Mouse (Mus musculus): ENCODE measurements around the gene Faim. TPM values are rescaled to one million over a fixed set of nuclear protein-coding genes. Genes with fewer than 3 reads are reported as not detected.

Faim gene
- polyA plus RNA-seq, 1 experiment from 2014 or later, result 76.5 TPM

DNA sequence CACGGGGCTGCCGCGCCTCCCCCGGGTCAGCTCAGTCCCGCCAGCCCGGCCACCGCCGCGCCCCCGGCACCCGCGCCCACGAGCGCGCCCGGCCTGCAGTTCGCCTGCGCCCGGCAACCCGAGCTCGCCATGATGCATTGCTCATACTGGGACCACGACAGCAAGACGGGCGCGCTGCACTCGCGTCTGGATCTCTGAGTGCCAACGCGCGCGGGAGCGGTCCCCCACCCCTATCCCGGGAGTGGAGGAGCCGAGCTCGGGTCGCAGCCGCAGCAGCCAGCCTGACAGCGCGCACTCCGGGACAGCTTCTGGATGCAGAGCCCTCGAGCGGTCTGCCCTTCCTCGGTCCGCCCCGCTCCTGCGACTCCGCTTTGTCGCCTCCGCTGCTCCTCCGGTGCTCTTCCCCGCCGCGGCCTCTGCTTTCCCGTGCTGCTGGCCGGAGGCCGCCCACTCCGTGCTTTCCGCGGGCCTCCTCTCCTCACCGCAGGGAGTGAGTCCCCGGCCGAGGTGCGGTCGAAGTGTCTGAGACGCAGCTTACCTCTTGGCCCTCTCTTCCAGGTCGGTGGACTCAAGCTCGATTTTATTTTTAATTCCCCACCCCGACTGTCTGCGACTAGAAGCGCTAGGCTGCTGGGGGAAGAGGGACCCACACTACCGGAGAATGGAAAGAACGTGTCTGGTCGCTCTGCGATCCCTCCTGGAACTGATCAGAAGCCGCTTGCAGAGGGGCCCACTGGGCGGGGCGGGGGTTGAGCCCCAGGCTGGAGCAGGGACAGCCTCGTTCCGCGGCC lies 29.4 kb upstream of the Faim start:
- H3K9me3 ChIP-seq (ENCODE audit: control insufficient read depth, low read length), result no peaks in the 10 kb centered on the region
- peak; percentile 68 for DNase-seq (ENCODE audit: low spot score)
- H3K9ac ChIP-seq (ENCODE audit: low read length), result peak overlapping the region; percentile 37
- no peaks in the 10 kb centered on the region for H3K36me3 ChIP-seq (ENCODE audit: control insufficient read depth, insufficient read depth, low read length)
- 0 out of 2 replicates have a peak overlapping the region, but pooled peaks have one; percentile 8 for H3K27ac ChIP-seq (ENCODE audit: low read depth, low read length)
- peak overlapping the region; percentile 68 for H3K4me2 ChIP-seq (ENCODE audit: low read depth)
- under 1% methylated on average over 60 of the region's 80 CpGs for WGBS
- peaks cover 15% of the 10 kb centered on the region for H3K4me1 ChIP-seq (ENCODE audit: control insufficient read depth, insufficient read depth, low read length)
- peaks cover 99% of the 10 kb centered on the region for H3K27me3 ChIP-seq (ENCODE audit: control insufficient read depth, insufficient read depth, low read length)
- H3K4me3 ChIP-seq (ENCODE audit: low read depth, low read length), result peak overlapping the region; percentile 33
- ATAC-seq (ENCODE audit: insufficient read depth, low FRiP score, low TSS enrichment), result peak; percentile 45

DNA sequence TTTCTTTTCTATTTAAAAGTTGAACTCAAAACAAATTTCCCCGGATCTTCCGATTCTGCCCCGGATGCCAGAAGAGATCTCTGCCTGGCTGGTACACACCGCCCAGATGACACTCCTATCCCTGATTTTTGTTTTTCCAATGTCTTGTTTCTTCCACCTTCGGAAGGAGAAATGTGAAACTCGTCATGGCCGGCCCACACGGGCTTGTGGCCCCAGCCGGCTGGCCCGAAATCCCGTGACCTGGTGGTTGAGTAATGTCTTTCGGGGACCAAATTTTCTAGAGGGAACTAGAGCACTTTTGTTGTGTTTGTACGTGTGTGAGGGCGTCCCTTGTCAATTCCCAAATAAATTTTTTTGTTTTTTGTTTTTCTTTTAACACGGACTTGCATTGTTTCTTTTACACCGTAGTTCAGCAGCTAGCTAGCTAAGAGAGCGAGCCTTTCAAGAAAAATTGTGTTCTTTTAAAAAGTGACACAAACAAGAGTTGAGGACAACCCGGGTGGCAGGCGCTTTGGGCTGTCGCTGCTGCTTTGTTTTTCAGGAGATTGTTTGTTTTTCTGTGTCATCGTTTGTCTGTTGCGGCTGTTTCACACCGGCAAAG lies 28.3 kb upstream of the Faim start:
- no peaks in the 10 kb centered on the region for H3K9me3 ChIP-seq (ENCODE audit: control insufficient read depth, low read length)
- H3K4me1 ChIP-seq (ENCODE audit: control insufficient read depth, insufficient read depth, low read length), result peaks cover 15% of the 10 kb centered on the region
- no peak for ATAC-seq (ENCODE audit: insufficient read depth, low FRiP score, low TSS enrichment)
- peak; percentile 51 for DNase-seq (ENCODE audit: low spot score)
- H3K9ac ChIP-seq (ENCODE audit: low read length), result no peak overlapping the region
- peaks cover 99% of the 10 kb centered on the region for H3K27me3 ChIP-seq (ENCODE audit: control insufficient read depth, insufficient read depth, low read length)
- H3K4me3 ChIP-seq (ENCODE audit: low read depth, low read length), result no peak overlapping the region
- H3K4me2 ChIP-seq (ENCODE audit: low read depth), result 0 out of 2 replicates have a peak overlapping the region, but pooled peaks have one; percentile 2
- WGBS, result 1% methylated on average over 23 of the region's 23 CpGs
- H3K27ac ChIP-seq (ENCODE audit: low read depth, low read length), result no peak overlapping the region
- H3K36me3 ChIP-seq (ENCODE audit: control insufficient read depth, insufficient read depth, low read length), result no peaks in the 10 kb centered on the region

- no peak for DNase-seq (ENCODE audit: low spot score)
- WGBS, result 4% methylated on average over 6 of the region's 6 CpGs
- no peak overlapping the region for H3K27ac ChIP-seq (ENCODE audit: low read depth, low read length)
- H3K4me2 ChIP-seq (ENCODE audit: low read depth), result no peak overlapping the region
- peaks cover 99% of the 10 kb centered on the region for H3K27me3 ChIP-seq (ENCODE audit: control insufficient read depth, insufficient read depth, low read length)
- H3K36me3 ChIP-seq (ENCODE audit: control insufficient read depth, insufficient read depth, low read length), result no peaks in the 10 kb centered on the region
- H3K9ac ChIP-seq (ENCODE audit: low read length), result no peak overlapping the region
- ATAC-seq (ENCODE audit: insufficient read depth, low FRiP score, low TSS enrichment), result no peak
- H3K4me1 ChIP-seq (ENCODE audit: control insufficient read depth, insufficient read depth, low read length), result peaks cover 15% of the 10 kb centered on the region
- no peaks in the 10 kb centered on the region for H3K9me3 ChIP-seq (ENCODE audit: control insufficient read depth, low read length)
- H3K4me3 ChIP-seq (ENCODE audit: low read depth, low read length), result no peak overlapping the region
Observed at GRCm38 (mm10) chr9:98958628-98959027, 27.5 kb upstream of the Faim start.

DNA sequence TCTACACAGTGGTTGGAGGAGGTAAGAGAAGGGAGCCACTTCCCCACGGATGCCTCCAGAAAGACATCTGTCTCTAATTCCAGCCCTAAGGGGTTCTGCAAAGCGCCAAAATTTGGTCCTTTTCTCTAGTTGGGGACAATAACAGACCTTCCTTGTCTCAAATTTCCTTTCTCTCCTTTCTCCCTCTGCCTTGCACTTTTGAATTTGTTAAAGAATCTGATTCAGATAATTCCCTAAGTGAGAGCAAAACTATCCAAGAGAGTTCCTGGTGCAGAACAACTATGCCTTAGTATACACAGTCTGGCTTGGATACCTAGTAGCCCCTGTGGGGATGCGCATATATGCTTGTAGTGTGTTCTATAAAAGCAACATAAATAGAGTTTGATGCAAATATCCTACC lies 26.3 kb upstream of the Faim start:
- ATAC-seq (ENCODE audit: insufficient read depth, low FRiP score, low TSS enrichment) (no peak), DNase-seq (ENCODE audit: low spot score) (no peak)
- no peak overlapping the region for H3K27ac ChIP-seq (ENCODE audit: low read depth, low read length)
- H3K4me3 ChIP-seq (ENCODE audit: low read depth, low read length), result no peak overlapping the region
- peaks cover 98% of the 10 kb centered on the region for H3K27me3 ChIP-seq (ENCODE audit: control insufficient read depth, insufficient read depth, low read length)
- 24% methylated on average over 3 of the region's 3 CpGs for WGBS
- H3K9me3 ChIP-seq (ENCODE audit: control insufficient read depth, low read length), result no peaks in the 10 kb centered on the region
- H3K9ac ChIP-seq (ENCODE audit: low read length), result no peak overlapping the region
- no peak overlapping the region for H3K4me2 ChIP-seq (ENCODE audit: low read depth)
- H3K36me3 ChIP-seq (ENCODE audit: control insufficient read depth, insufficient read depth, low read length), result no peaks in the 10 kb centered on the region
- peaks cover 15% of the 10 kb centered on the region for H3K4me1 ChIP-seq (ENCODE audit: control insufficient read depth, insufficient read depth, low read length)

- Histone ChIP-seq H3K4me1 (ENCODE audit: control insufficient read depth, insufficient read depth, low read length) (peaks cover 15% of the 10 kb centered on the region), H3K4me3 (ENCODE audit: low read depth, low read length) (no peak overlapping the region), H3K27me3 (ENCODE audit: control insufficient read depth, insufficient read depth, low read length) (peaks cover 98% of the 10 kb centered on the region), H3K4me2 (ENCODE audit: low read depth) (no peak overlapping the region), H3K9ac (ENCODE audit: low read length) (no peak overlapping the region), H3K36me3 (ENCODE audit: control insufficient read depth, insufficient read depth, low read length) (no peaks in the 10 kb centered on the region), H3K27ac (ENCODE audit: low read depth, low read length) (no peak overlapping the region), H3K9me3 (ENCODE audit: control insufficient read depth, low read length) (no peaks in the 10 kb centered on the region)
- DNase-seq (ENCODE audit: low spot score), result no peak
- ATAC-seq (ENCODE audit: insufficient read depth, low FRiP score, low TSS enrichment), result no peak
- WGBS, result 21% methylated on average over 5 of the region's 5 CpGs
Observed at GRCm38 (mm10) chr9:98960348-98960747, 25.8 kb upstream of the Faim start.

DNA sequence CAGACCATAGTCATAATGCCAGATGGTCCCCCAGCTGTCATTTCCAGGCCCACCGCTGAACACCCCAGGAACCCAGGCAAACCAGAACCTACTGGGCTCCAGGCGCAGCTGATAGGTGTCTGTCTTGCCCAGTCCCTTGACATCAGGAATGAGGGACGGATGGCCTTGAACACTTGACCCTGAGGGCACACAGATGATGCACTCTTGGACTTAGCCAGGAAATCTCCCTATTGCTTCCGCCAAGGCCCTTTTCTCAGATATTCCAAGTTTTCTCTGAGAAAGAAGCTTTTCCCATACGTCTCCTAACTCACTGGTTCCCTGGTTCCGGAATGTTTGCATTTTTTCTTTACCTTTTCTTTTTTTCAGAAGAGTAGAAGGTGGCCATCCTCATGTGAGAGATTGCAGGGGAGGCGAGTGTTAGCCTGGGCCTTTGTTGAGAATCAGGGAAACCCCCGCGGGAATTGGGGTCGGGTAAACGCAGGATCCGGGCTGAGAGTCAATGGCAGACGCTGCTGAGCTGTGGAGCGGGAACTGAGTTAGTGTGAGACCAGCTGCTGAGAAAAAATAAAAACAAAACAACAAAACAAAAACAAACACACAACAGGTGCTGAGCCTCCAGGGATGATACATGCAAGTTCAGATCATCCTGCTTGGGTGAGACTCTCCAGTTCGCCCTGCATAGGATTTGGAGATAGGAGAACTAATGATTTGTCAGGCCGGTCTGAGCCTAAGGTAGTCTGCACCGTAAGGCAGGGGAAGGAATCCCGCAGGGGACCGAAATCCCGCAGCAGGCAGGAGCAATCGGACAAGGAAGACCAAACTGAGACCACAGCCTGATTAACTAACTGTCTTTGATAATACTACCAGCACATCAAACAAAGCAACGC lies 24.3 kb upstream of the Faim start:
- Histone ChIP-seq H3K27ac (ENCODE audit: low read depth, low read length) (no peak overlapping the region), H3K9me3 (ENCODE audit: control insufficient read depth, low read length) (no peaks in the 10 kb centered on the region), H3K4me1 (ENCODE audit: control insufficient read depth, insufficient read depth, low read length) (peaks cover 2% of the 10 kb centered on the region; the same call in 1 of the 2 replicates), H3K27me3 (ENCODE audit: control insufficient read depth, insufficient read depth, low read length) (peaks cover 91% of the 10 kb centered on the region), H3K9ac (ENCODE audit: low read length) (no peak overlapping the region), H3K4me3 (ENCODE audit: low read depth, low read length) (no peak overlapping the region), H3K36me3 (ENCODE audit: control insufficient read depth, insufficient read depth, low read length) (no peaks in the 10 kb centered on the region), H3K4me2 (ENCODE audit: low read depth) (no peak overlapping the region)
- WGBS, result 3% methylated on average over 22 of the region's 22 CpGs
- DNase-seq (ENCODE audit: low spot score), result peak; percentile 29
- no peak for ATAC-seq (ENCODE audit: insufficient read depth, low FRiP score, low TSS enrichment)

- ATAC-seq (ENCODE audit: insufficient read depth, low FRiP score, low TSS enrichment) (no peak), DNase-seq (ENCODE audit: low spot score) (no peak)
- WGBS, result under 1% methylated on average over 20 of the region's 20 CpGs
- H3K4me3 ChIP-seq (ENCODE audit: low read depth, low read length), result no peak overlapping the region
- no peaks in the 10 kb centered on the region for H3K36me3 ChIP-seq (ENCODE audit: control insufficient read depth, insufficient read depth, low read length)
- H3K27ac ChIP-seq (ENCODE audit: low read depth, low read length), result no peak overlapping the region
- H3K4me2 ChIP-seq (ENCODE audit: low read depth), result no peak overlapping the region
- peaks cover 89% of the 10 kb centered on the region for H3K27me3 ChIP-seq (ENCODE audit: control insufficient read depth, insufficient read depth, low read length)
- H3K9me3 ChIP-seq (ENCODE audit: control insufficient read depth, low read length), result no peaks in the 10 kb centered on the region
- H3K9ac ChIP-seq (ENCODE audit: low read length), result no peak overlapping the region
- H3K4me1 ChIP-seq (ENCODE audit: control insufficient read depth, insufficient read depth, low read length), result no peaks in the 10 kb centered on the region
Observed at GRCm38 (mm10) chr9:98962478-98963142, 23.6 kb upstream of the Faim start.

DNA sequence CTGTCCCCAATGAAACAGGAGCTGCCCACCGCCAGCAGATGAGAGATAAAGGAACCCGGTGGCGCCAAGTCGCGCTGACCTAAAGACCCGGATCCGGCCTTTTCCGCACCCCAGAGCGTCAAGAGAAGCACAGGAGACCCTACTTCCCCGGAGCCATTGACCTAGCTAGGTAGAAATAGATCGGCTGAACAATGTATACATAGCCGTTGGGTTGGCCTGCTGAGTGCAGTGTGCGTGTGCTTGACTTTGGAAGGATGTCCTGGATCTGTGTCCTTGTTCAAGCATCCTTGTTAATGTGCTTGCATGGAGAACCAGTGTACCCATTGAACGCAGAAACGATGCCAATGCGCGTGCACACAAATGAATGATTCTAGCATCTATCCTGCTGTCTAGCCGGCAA lies 22.5 kb upstream of the Faim start:
- Histone ChIP-seq H3K4me1 (ENCODE audit: control insufficient read depth, insufficient read depth, low read length) (no peaks in the 10 kb centered on the region), H3K27ac (ENCODE audit: low read depth, low read length) (no peak overlapping the region), H3K9me3 (ENCODE audit: control insufficient read depth, low read length) (no peaks in the 10 kb centered on the region), H3K36me3 (ENCODE audit: control insufficient read depth, insufficient read depth, low read length) (no peaks in the 10 kb centered on the region), H3K4me3 (ENCODE audit: low read depth, low read length) (no peak overlapping the region), H3K27me3 (ENCODE audit: control insufficient read depth, insufficient read depth, low read length) (peaks cover 79% of the 10 kb centered on the region), H3K4me2 (ENCODE audit: low read depth) (no peak overlapping the region), H3K9ac (ENCODE audit: low read length) (no peak overlapping the region)
- ATAC-seq (ENCODE audit: insufficient read depth, low FRiP score, low TSS enrichment) (no peak), DNase-seq (ENCODE audit: low spot score) (peak; percentile 36)
- 5% methylated on average over 18 of the region's 18 CpGs for WGBS
